Mouse (Mus musculus) frontal cortex, postnatal 25 days (tissue): ENCODE data around the gene Khdc4.

Experiments used
- DNase-seq, 2 experiments: peaks; one replicate each; pipeline ENCODE4 v3.0.0; 2022; ENCODE audit warnings: low spot score in 2 of 2

Gene Khdc4

DNA sequence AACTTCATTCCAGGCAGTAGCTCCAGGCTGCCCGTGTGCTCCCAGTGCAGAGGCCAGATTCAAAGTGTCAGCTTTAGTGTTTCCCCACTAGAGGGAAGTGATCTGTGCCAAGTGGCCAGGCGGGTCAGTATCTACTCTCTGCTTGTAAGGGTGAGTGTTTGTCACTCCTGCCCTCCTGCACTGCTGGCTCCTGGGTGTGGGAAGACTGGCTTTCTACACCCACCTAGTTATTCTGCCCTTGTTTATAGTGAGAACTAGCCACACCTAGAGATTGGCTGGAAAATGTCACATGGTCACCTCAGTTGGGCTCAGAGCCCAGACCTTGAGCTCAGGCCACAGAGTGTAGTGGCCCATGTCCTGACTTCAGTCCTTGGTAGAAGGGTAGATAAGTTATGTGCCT, 33.5 kb downstream of the Khdc4 start:
- DNase-seq, result no peak

- no peak for DNase-seq
Observed at GRCm38 (mm10) chr3:88736556-88736955, 51.0 kb downstream of the Khdc4 start.

- DNase-seq, result peak; percentile 30 to 50
Observed at GRCm38 (mm10) chr3:88738641-88739040, 53.0 kb downstream of the Khdc4 start.

DNA sequence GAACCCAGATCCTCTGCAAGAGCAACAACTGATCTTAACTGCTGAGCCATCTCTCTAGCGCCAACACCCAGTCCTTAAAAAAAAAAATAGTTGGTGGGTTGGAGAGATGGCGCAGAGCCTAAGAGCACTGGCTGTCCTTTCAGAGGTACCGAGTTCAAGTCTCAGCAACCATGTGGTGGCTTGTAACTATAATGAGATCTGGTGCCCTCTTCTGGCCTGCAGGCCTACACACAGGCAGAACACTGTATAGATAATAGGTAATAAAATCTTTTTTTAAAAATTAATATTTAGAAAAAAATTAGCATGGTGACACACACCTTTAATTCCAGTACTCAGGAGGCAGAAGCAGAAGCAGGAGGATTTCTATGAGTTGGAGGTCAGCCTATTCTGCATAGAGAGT, 54.5 kb downstream of the Khdc4 start:
- no peak for DNase-seq

- no peak for DNase-seq
Observed at GRCm38 (mm10) chr3:88745534-88745933, 59.9 kb downstream of the Khdc4 start.

- DNase-seq, result no peak
Observed at GRCm38 (mm10) chr3:88746139-88746870, 60.7 kb downstream of the Khdc4 start.

- no peak for DNase-seq
Observed at GRCm38 (mm10) chr3:88746871-88747231, 61.2 kb downstream of the Khdc4 start.

GRCm38 (mm10) chr3:88754283-88754682, 68.7 kb downstream of the Khdc4 start:
- DNase-seq, result no peak

- DNase-seq, result no peak
Observed at GRCm38 (mm10) chr3:88755541-88755940, 69.9 kb downstream of the Khdc4 start.

DNA sequence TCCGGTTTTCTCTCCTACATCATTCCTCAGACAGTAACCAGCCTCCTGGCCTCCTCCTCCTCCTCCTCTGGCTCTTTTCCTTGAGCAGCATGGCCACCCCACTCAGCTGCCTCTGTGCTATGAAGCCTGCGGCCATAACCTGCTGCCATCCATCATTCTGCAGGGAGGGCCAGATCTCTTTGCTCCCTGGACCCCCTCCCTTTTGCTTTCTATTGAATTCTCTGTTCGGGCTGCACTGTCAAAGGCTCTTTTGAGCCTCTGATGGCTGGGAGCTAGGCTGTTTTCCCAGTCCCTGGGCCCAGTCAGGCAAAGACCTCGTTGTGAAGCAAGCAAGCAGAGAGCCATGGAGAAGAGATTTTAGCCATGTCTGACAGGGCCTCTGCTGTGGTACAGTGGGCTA, 70.7 kb downstream of the Khdc4 start:
- no peak for DNase-seq

- DNase-seq, result peak; percentile 59 to 67
Observed at GRCm38 (mm10) chr3:88758045-88758500, 72.5 kb downstream of the Khdc4 start.

DNA sequence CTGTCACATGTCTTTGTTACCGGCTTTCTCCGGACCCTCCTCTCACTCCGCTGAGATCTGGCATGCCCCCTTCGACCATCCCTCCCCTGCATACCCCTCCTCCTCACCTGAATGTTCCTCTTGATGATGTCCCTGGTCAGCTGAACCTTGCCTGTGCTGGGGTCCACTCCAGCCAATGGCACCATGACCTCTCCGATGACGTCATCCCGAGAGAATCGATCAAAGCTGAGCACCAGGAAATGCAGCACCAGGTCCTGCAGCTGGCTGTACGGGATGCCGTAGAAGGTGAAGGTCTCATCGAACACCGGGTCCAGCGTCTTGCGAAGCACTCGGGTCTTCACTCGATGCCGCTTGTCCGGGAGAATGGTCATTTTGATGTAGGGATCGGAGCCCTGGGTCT, 76.0 kb downstream of the Khdc4 start:
- no peak for DNase-seq

DNA sequence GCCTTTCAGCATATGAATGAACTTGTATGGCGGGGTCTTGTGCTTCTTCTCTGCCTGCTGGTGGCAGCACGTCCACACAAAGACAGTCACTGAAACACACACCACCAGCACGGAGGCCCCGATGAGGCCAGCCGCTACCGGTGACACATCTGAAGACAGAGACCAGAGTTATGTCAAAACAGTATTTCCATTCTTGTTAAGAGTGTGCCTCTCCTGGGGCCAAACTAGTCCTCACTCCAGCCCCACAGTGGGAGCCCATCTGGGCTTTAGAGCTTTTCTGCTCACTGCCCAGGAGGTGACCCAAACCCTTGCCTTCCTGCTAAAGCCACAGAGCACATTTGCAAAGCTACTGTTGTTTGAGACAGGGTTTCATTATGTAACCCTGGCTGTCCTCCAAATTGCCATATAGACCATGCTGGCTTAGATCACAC, 76.8 kb downstream of the Khdc4 start:
- DNase-seq, result no peak
